Mouse (Mus musculus): ENCODE results near the gene Ctrb1. TPM values are rescaled to one million over a fixed set of nuclear protein-coding genes. Genes with fewer than 3 reads are reported as not detected.

The Ctrb1 gene
- polyA plus RNA-seq, 1 experiment from 2014 or later: not detected

- ATAC-seq (peak; percentile 15), DNase-seq (ENCODE audit: low spot score) (peak; percentile 73)
- H3K27ac ChIP-seq (ENCODE audit: low read length): peak overlapping the region; percentile 96
- no peaks in the 10 kb centered on the region for H3K9me3 ChIP-seq (ENCODE audit: low read length)
- H3K36me3 ChIP-seq (ENCODE audit: insufficient read depth, low read length): no peaks in the 10 kb centered on the region
- WGBS: under 1% methylated on average over 34 of the region's 39 CpGs
- H3K9ac ChIP-seq (replicated peaks; ENCODE audit: low read depth): peak overlapping the region; percentile 74
- TF ChIP-seq CTCF (IDR thresholded peaks at IDR 0.05): no peak
- TF ChIP-seq EP300 (IDR thresholded peaks at IDR 0.05): no peak
- peak overlapping the region; percentile 91 for H3K4me2 ChIP-seq (replicated peaks; ENCODE audit: low read depth, low read length)
- H3K4me3 ChIP-seq (ENCODE audit: low read depth, low read length): peak overlapping the region; percentile 71
- peaks cover 82% of the 10 kb centered on the region for H3K4me1 ChIP-seq (ENCODE audit: insufficient read depth, low read depth, low read length)
- H3K27me3 ChIP-seq (replicated peaks; ENCODE audit: insufficient read depth, low read length): no peaks in the 10 kb centered on the region
Measured at GRCm38 (mm10) chr8:111731231-111731977, 40.6 kb upstream of the Ctrb1 start.

GRCm38 (mm10) chr8:111729233-111730170, 38.7 kb upstream of the Ctrb1 start:
- Histone ChIP-seq H3K27ac (ENCODE audit: low read length) (peak overlapping the region; percentile 58), H3K4me3 (ENCODE audit: low read depth, low read length) (no peak overlapping the region), H3K9me3 (ENCODE audit: low read length) (no peaks in the 10 kb centered on the region), H3K9ac (replicated peaks; ENCODE audit: low read depth) (no peak overlapping the region; the same call in 1 of the 2 replicates), H3K36me3 (ENCODE audit: insufficient read depth, low read length) (no peaks in the 10 kb centered on the region), H3K4me2 (replicated peaks; ENCODE audit: low read depth, low read length) (peak overlapping the region; percentile 0; the same call in 1 of the 2 replicates), H3K27me3 (replicated peaks; ENCODE audit: insufficient read depth, low read length) (no peaks in the 10 kb centered on the region), H3K4me1 (ENCODE audit: insufficient read depth, low read depth, low read length) (peaks cover 72% of the 10 kb centered on the region)
- ATAC-seq: no peak
- 42% methylated on average over 7 of the region's 7 CpGs for WGBS
- TF ChIP-seq EP300 (IDR thresholded peaks at IDR 0.05) (no peak), CTCF (IDR thresholded peaks at IDR 0.05) (no peak)
- DNase-seq (ENCODE audit: low spot score): no peak

GRCm38 (mm10) chr8:111728481-111728880, 37.7 kb upstream of the Ctrb1 start:
- 76% methylated on average over 5 of the region's 5 CpGs for WGBS
- no peak for TF ChIP-seq EP300 (IDR thresholded peaks at IDR 0.05)
- no peak for TF ChIP-seq CTCF (IDR thresholded peaks at IDR 0.05)
- ATAC-seq (no peak), DNase-seq (ENCODE audit: low spot score) (no peak)
- no peaks in the 10 kb centered on the region for H3K27me3 ChIP-seq (replicated peaks; ENCODE audit: insufficient read depth, low read length)
- no peak overlapping the region for H3K4me3 ChIP-seq (ENCODE audit: low read depth, low read length)
- no peaks in the 10 kb centered on the region for H3K36me3 ChIP-seq (ENCODE audit: insufficient read depth, low read length)
- H3K9me3 ChIP-seq (ENCODE audit: low read length): no peaks in the 10 kb centered on the region
- H3K4me2 ChIP-seq (replicated peaks; ENCODE audit: low read depth, low read length): no peak overlapping the region
- peaks cover 61% of the 10 kb centered on the region for H3K4me1 ChIP-seq (ENCODE audit: insufficient read depth, low read depth, low read length)
- no peak overlapping the region for H3K9ac ChIP-seq (replicated peaks; ENCODE audit: low read depth)
- H3K27ac ChIP-seq (ENCODE audit: low read length): peak overlapping the region; percentile 14; the same call in 1 of the 2 replicates

GRCm38 (mm10) chr8:111727553-111727952, 36.7 kb upstream of the Ctrb1 start:
- TF ChIP-seq CTCF (IDR thresholded peaks at IDR 0.05) (no peak), EP300 (IDR thresholded peaks at IDR 0.05) (no peak)
- DNase-seq (ENCODE audit: low spot score): no peak
- Histone ChIP-seq H3K9ac (replicated peaks; ENCODE audit: low read depth) (no peak overlapping the region), H3K4me1 (ENCODE audit: insufficient read depth, low read depth, low read length) (peaks cover 52% of the 10 kb centered on the region), H3K9me3 (ENCODE audit: low read length) (no peaks in the 10 kb centered on the region), H3K27ac (ENCODE audit: low read length) (peak overlapping the region; percentile 91), H3K36me3 (ENCODE audit: insufficient read depth, low read length) (no peaks in the 10 kb centered on the region), H3K4me3 (ENCODE audit: low read depth, low read length) (no peak overlapping the region), H3K27me3 (replicated peaks; ENCODE audit: insufficient read depth, low read length) (no peaks in the 10 kb centered on the region), H3K4me2 (replicated peaks; ENCODE audit: low read depth, low read length) (no peak overlapping the region)
- 82% methylated on average over 4 of the region's 4 CpGs for WGBS
- no peak for ATAC-seq

GRCm38 (mm10) chr8:111726102-111726900, 35.5 kb upstream of the Ctrb1 start:
- Histone ChIP-seq H3K27ac (ENCODE audit: low read length) (peak overlapping the region; percentile 91), H3K4me1 (ENCODE audit: insufficient read depth, low read depth, low read length) (peaks cover 51% of the 10 kb centered on the region), H3K36me3 (ENCODE audit: insufficient read depth, low read length) (no peaks in the 10 kb centered on the region), H3K9ac (replicated peaks; ENCODE audit: low read depth) (no peak overlapping the region), H3K4me3 (ENCODE audit: low read depth, low read length) (no peak overlapping the region), H3K27me3 (replicated peaks; ENCODE audit: insufficient read depth, low read length) (no peaks in the 10 kb centered on the region), H3K4me2 (replicated peaks; ENCODE audit: low read depth, low read length) (peak overlapping the region; percentile 27; the same call in 1 of the 2 replicates), H3K9me3 (ENCODE audit: low read length) (no peaks in the 10 kb centered on the region)
- DNase-seq (ENCODE audit: low spot score): peak; percentile 88
- ATAC-seq: peak; percentile 89
- TF ChIP-seq CTCF (IDR thresholded peaks at IDR 0.05) (no peak), EP300 (IDR thresholded peaks at IDR 0.05) (peak; percentile 81)
- WGBS: 26% methylated on average over 7 of the region's 7 CpGs

Data from lung, postnatal 0 days (tissue).